Mouse (Mus musculus): ENCODE results near the gene Zfp652.
"Not testable (repeated sequence)": the region's sequence is repeated elsewhere in the genome, so short reads cannot be mapped to it uniquely, and the experiment has no call there.

The Zfp652 gene

GRCm38 (mm10) chr11:95857306-95857705 is 144.8 kb downstream of the Zfp652 start:
- no peak for ATAC-seq (ENCODE audit: low TSS enrichment)

- ATAC-seq (ENCODE audit: low TSS enrichment), result peak; percentile 27
Observed at GRCm38 (mm10) chr11:95857716-95858527, 145.4 kb downstream of the Zfp652 start.

GRCm38 (mm10) chr11:95858528-95859467 is 146.3 kb downstream of the Zfp652 start:
- ATAC-seq (ENCODE audit: low TSS enrichment), result peak; percentile 96

GRCm38 (mm10) chr11:95859468-95859855 is 147.0 kb downstream of the Zfp652 start:
- ATAC-seq (ENCODE audit: low TSS enrichment), result peak; percentile 46

- no peak for ATAC-seq (ENCODE audit: low TSS enrichment)
Observed at GRCm38 (mm10) chr11:95860071-95860490, 147.6 kb downstream of the Zfp652 start.

GRCm38 (mm10) chr11:95861397-95861796 is 148.9 kb downstream of the Zfp652 start:
- no peak for ATAC-seq (ENCODE audit: low TSS enrichment)

GRCm38 (mm10) chr11:95869442-95869841 is 157.0 kb downstream of the Zfp652 start:
- ATAC-seq (ENCODE audit: low TSS enrichment), result no peak

GRCm38 (mm10) chr11:95869918-95870470 is 157.5 kb downstream of the Zfp652 start:
- no peak for ATAC-seq (ENCODE audit: low TSS enrichment)

GRCm38 (mm10) chr11:95875804-95876203 is 163.3 kb downstream of the Zfp652 start:
- ATAC-seq (ENCODE audit: low TSS enrichment), result no peak

GRCm38 (mm10) chr11:95876296-95876695 is 163.8 kb downstream of the Zfp652 start:
- ATAC-seq (ENCODE audit: low TSS enrichment), result no peak

- ATAC-seq (ENCODE audit: low TSS enrichment), result not testable (repeated sequence)
Observed at GRCm38 (mm10) chr11:95879861-95880260, 167.4 kb downstream of the Zfp652 start.
